Mouse (Mus musculus) MEL (cell line): ENCODE data around the gene Mgam. TPM values are rescaled to one million over a fixed set of nuclear protein-coding genes. Genes with fewer than 3 reads are reported as not detected.

Experiments
- DNase-seq: peaks from one replicate; pipeline ENCODE4 v3.0.0; 2011; ENCODE audit warnings: low read depth, low spot score
- H3K27ac ChIP-seq: 2 replicates; pipeline ENCODE4 v1.5.1; 2012; ENCODE audit warnings: low read depth, mild to moderate bottlenecking, control low read depth, low read length, moderate library complexity; ENCODE audit not compliant: control insufficient read depth
- H3K27me3 ChIP-seq, 2 experiments: fragments of 150-350 bp in 1 of 2; sonication (generic) in 1 of 2; 2 replicates each; pipeline ENCODE4 v1.6.1; 2012; ENCODE audit warnings: low read length in 2 of 2, mild to moderate bottlenecking in 2 of 2, improper control_type of control experiment in 1 of 2, moderate library complexity in 1 of 2; ENCODE audit not compliant: insufficient read depth in 2 of 2, control insufficient read depth in 1 of 2
- H3K36me3 ChIP-seq, 2 experiments: 2 replicates each; pipeline ENCODE4 v1.6.1; 2012 to 2014; ENCODE audit warnings: low read length in 2 of 2, improper control_type of control experiment in 1 of 2, inconsistent platforms in 1 of 2, mild to moderate bottlenecking in 1 of 2; ENCODE audit not compliant: insufficient read depth in 2 of 2, control insufficient read depth in 1 of 2
- H3K4me1 ChIP-seq, 2 experiments: fragments of 150-350 bp in 1 of 2; sonication (generic) in 1 of 2; 2 replicates each; pipeline ENCODE4 v1.6.1; 2012; ENCODE audit warnings: low read length in 2 of 2, improper control_type of control experiment in 1 of 2, mild to moderate bottlenecking in 1 of 2; ENCODE audit not compliant: insufficient read depth in 2 of 2, control insufficient read depth in 1 of 2
- H3K4me3 ChIP-seq, 2 experiments: fragments of 150-350 bp in 1 of 2; sonication (generic) in 1 of 2; 2 replicates each; pipeline ENCODE4 v1.5.1; 2012; ENCODE audit warnings: low read depth in 2 of 2, low read length in 2 of 2, mild to moderate bottlenecking in 2 of 2, moderate library complexity in 2 of 2, control low read depth in 1 of 2, improper control_type of control experiment in 1 of 2; ENCODE audit not compliant: control insufficient read depth in 1 of 2, insufficient read depth in 1 of 2
- H3K79me2 ChIP-seq: 2 replicates; pipeline ENCODE4 v1.6.1; 2012; ENCODE audit warnings: mild to moderate bottlenecking, low read length, moderate library complexity; ENCODE audit not compliant: control insufficient read depth, poor library complexity, insufficient read depth
- H3K9ac ChIP-seq: 2 replicates; pipeline ENCODE4 v1.6.1; 2012; ENCODE audit warnings: low read depth, mild to moderate bottlenecking, control low read depth, low read length, moderate library complexity; ENCODE audit not compliant: control insufficient read depth, poor library complexity, severe bottlenecking
- H3K9me3 ChIP-seq: fragments of 150-350 bp; sonication (generic); replicated peaks from 2 replicates; pipeline ENCODE4 v1.6.1; 2012; ENCODE audit warnings: mild to moderate bottlenecking, low read length, improper control_type of control experiment, moderate library complexity; ENCODE audit not compliant: insufficient read depth
- BHLHE40 ChIP-seq: IDR thresholded peaks from 2 replicates; pipeline ENCODE4 v1.6.1; 2012; ENCODE audit warnings: low read depth, mild to moderate bottlenecking, inconsistent platforms, low read length, improper control_type of control experiment, borderline replicate concordance
- CHD2 ChIP-seq: IDR thresholded peaks from 2 replicates; pipeline ENCODE4 v1.6.1; 2011; ENCODE audit warnings: low read length, improper control_type of control experiment
- CTCF ChIP-seq, 3 experiments: IDR thresholded peaks in 2 of 3; conservative IDR thresholded peaks in 1 of 3; 2 replicates each; pipeline ENCODE4 v1.5.1; 2011 to 2012; ENCODE audit warnings: low read length in 3 of 3, low read depth in 2 of 3, mild to moderate bottlenecking in 2 of 3, improper control_type of control experiment in 1 of 3, inconsistent platforms in 1 of 3, mixed read lengths in 1 of 3, moderate library complexity in 1 of 3; ENCODE audit not compliant: control insufficient read depth in 1 of 3, insufficient read depth in 1 of 3, poor library complexity in 1 of 3, severe bottlenecking in 1 of 3
- ELF1 ChIP-seq: IDR thresholded peaks from 2 replicates; pipeline ENCODE4 v1.6.1; 2014; ENCODE audit warnings: low read depth, mild to moderate bottlenecking, inconsistent platforms, low read length, improper control_type of control experiment, moderate library complexity
- ETS1 ChIP-seq: IDR thresholded peaks from 2 replicates; pipeline ENCODE4 v1.6.1; 2012; ENCODE audit warnings: low read depth, mild to moderate bottlenecking, inconsistent platforms, low read length, improper control_type of control experiment, moderate library complexity
- GABPA ChIP-seq: IDR thresholded peaks from 2 replicates; pipeline ENCODE4 v1.6.1; 2012; ENCODE audit warnings: low read depth, mild to moderate bottlenecking, inconsistent platforms, low read length, improper control_type of control experiment, moderate library complexity
- HCFC1 ChIP-seq: IDR thresholded peaks from 2 replicates; pipeline ENCODE4 v1.6.1; 2012; ENCODE audit warnings: low read depth, mild to moderate bottlenecking, inconsistent platforms, low read length, improper control_type of control experiment, moderate library complexity
- KAT2A ChIP-seq: conservative IDR thresholded peaks from 2 replicates; pipeline ENCODE4 v1.6.1; 2012; ENCODE audit warnings: low read depth, low read length, improper control_type of control experiment, inconsistent platforms
- MAX ChIP-seq: IDR thresholded peaks from 2 replicates; pipeline ENCODE4 v1.6.1; 2011; ENCODE audit warnings: low read length, improper control_type of control experiment
- MXI1 ChIP-seq: IDR thresholded peaks from 2 replicates; pipeline ENCODE4 v1.6.1; 2011; ENCODE audit warnings: mild to moderate bottlenecking, low read depth, low read length, improper control_type of control experiment
- MYB ChIP-seq: IDR thresholded peaks from 2 replicates; pipeline ENCODE4 v1.6.1; 2011; ENCODE audit warnings: mild to moderate bottlenecking, low read depth, low read length, improper control_type of control experiment
- NELFE ChIP-seq: IDR thresholded peaks from 2 replicates; pipeline ENCODE4 v1.6.1; 2011; ENCODE audit warnings: low read depth, low read length, improper control_type of control experiment
- POLR2A ChIP-seq, 2 experiments: IDR thresholded peaks; 2 replicates each; pipeline ENCODE4 v1.6.1; 2011 to 2012; ENCODE audit warnings: low read length in 2 of 2, mild to moderate bottlenecking in 2 of 2, control low read depth in 1 of 2, improper control_type of control experiment in 1 of 2, low read depth in 1 of 2, moderate library complexity in 1 of 2; ENCODE audit not compliant: control insufficient read depth in 1 of 2, insufficient read depth in 1 of 2, poor library complexity in 1 of 2
- POLR2AphosphoS5 ChIP-seq: IDR thresholded peaks from 2 replicates; pipeline ENCODE4 v1.6.1; 2012; ENCODE audit warnings: low read depth, borderline replicate concordance, mild to moderate bottlenecking, inconsistent platforms, low read length, moderate library complexity, mixed read lengths
- RAD21 ChIP-seq: IDR thresholded peaks from 2 replicates; pipeline ENCODE4 v1.6.1; 2011; ENCODE audit warnings: mild to moderate bottlenecking, low read depth, low read length, improper control_type of control experiment
- RCOR1 ChIP-seq: IDR thresholded peaks from 2 replicates; pipeline ENCODE4 v1.6.1; 2012; ENCODE audit warnings: low read depth, mild to moderate bottlenecking, inconsistent platforms, low read length, improper control_type of control experiment
- SIN3A ChIP-seq: IDR thresholded peaks from 2 replicates; pipeline ENCODE4 v1.6.1; 2012; ENCODE audit warnings: low read length, improper control_type of control experiment, inconsistent platforms
- TAL1 ChIP-seq: IDR thresholded peaks from 2 replicates; pipeline ENCODE4 v1.6.1; 2012; ENCODE audit warnings: mild to moderate bottlenecking, inconsistent platforms, low read length, moderate library complexity, mixed read lengths
- TBP ChIP-seq: IDR thresholded peaks from 2 replicates; pipeline ENCODE4 v1.8.0; 2011; ENCODE audit warnings: low read depth, low read length, improper control_type of control experiment
- TCF12 ChIP-seq: IDR thresholded peaks from 2 replicates; pipeline ENCODE4 v1.6.1; 2014; ENCODE audit warnings: low read depth, mild to moderate bottlenecking, inconsistent platforms, low read length, improper control_type of control experiment, moderate library complexity
- UBTF ChIP-seq: IDR thresholded peaks from 2 replicates; pipeline ENCODE4 v1.6.1; 2012; ENCODE audit warnings: low read depth, mild to moderate bottlenecking, inconsistent platforms, low read length, improper control_type of control experiment, moderate library complexity, borderline replicate concordance; ENCODE audit not compliant: insufficient read depth
- ZMIZ1 ChIP-seq: IDR thresholded peaks from 2 replicates; pipeline ENCODE4 v1.6.1; 2012; ENCODE audit warnings: low read depth, mild to moderate bottlenecking, inconsistent platforms, low read length, improper control_type of control experiment, moderate library complexity
- polyA plus RNA-seq, 2 experiments: library from polyadenylated mRNA; stranded (reverse) in 1 of 2; unstranded in 1 of 2; fragments of >175 nt in 1 of 2; fragments of >200 nt in 1 of 2; gene quantifications; 2 replicates each; pipeline versions ENCODE4 v1.2.1 to v1.2.4; 2012; ENCODE audit warnings: low replicate concordance in 2 of 2, low read depth in 1 of 2; ENCODE audit not compliant: insufficient read length in 2 of 2, insufficient read depth in 1 of 2, missing spikeins in 1 of 2
- total RNA-seq: library from RNA; depleted of rRNA; stranded (reverse); fragments of 300-350 nt; gene quantifications from 2 replicates; pipeline ENCODE4 v1.2.3, GENCODE M21; 2012

Gene Mgam
- total and polyA plus RNA-seq, 3 experiments, result not detected

DNA sequence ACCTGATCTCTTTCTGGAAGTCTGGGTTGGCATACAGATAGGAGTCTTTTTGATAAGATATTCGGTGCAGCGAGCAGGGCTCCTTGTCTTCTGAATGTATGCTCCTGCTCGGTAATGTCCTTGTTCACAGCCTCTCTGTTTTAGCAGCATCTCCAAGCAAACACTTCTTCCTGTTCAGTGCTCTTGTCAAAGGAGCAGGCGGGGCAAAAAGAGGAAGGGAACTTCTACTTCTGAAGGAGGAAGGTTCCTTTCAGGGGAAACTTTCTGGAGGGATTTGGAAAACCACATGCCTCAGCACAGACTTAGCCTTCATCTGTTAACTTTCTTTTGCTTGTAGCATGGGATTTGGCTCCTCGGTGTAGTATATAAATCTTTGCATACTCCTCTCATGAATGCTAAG, 43.0 kb upstream of the Mgam start, which contains the start of gene Clec5a:
Gene Clec5a (minus strand): TSS at position 177 of the 400 bp plus-strand sequence.
- TF ChIP-seq ZMIZ1 (no peak), SIN3A (no peak), RCOR1 (no peak), MXI1 (no peak), POLR2A (IDR thresholded peaks at IDR 0.05; ENCODE audit: control insufficient read depth in 1 of 2, insufficient read depth in 1 of 2, low read depth in 1 of 2, low read length in 2 of 2, poor library complexity in 1 of 2) (no peak), KAT2A (no peak), MYB (no peak), MAX (no peak), TBP (no peak), TCF12 (no peak), RAD21 (no peak), UBTF (no peak), GABPA (no peak), BHLHE40 (no peak), ELF1 (no peak), POLR2AphosphoS5 (no peak), ETS1 (no peak), TAL1 (no peak), CTCF (IDR thresholded peaks at IDR 0.05 in 2 of 3, conservative IDR thresholded peaks at IDR 0.05 in 1 of 3; ENCODE audit: control insufficient read depth in 1 of 3, insufficient read depth in 1 of 3, low read depth in 2 of 3, low read length in 3 of 3, poor library complexity in 1 of 3, severe bottlenecking in 1 of 3) (no peak), NELFE (no peak)
- Histone ChIP-seq H3K9ac (no peak within 1 kb of the TSS), H3K9me3 (no peaks in the 10 kb centered on the region), H3K4me1 (no peaks in the 10 kb centered on the region), H3K79me2 (no peaks in the 10 kb centered on the region), H3K4me3 (no peak within 1 kb of the TSS), H3K27me3 (no peaks in the 10 kb centered on the region), H3K36me3 (no peaks in the 10 kb centered on the region), H3K27ac (no peak within 1 kb of the TSS)
- peak; percentile 6 for DNase-seq

DNA sequence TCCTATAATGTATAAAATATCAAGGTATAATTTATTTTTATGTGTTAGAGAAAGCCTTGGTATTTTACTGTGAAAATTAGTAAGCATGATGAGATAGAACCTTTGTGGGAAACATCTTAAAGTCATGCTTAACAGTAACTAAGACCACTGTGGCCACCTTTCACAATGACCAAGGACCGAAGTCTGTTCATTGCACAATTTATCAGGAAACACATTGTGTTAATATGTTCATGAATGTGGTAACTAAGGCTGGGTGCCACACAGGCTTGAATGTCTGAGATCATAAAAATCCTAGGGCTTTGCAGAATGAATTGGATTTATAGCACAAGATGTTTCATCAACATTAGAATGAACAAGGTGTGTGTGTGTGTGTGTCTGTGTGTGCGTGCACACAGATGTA, 40.3 kb upstream of the Mgam start:
- Histone ChIP-seq H3K27me3 (no peaks in the 10 kb centered on the region), H3K9ac (no peak overlapping the region), H3K4me3 (no peak overlapping the region), H3K4me1 (no peaks in the 10 kb centered on the region), H3K9me3 (no peaks in the 10 kb centered on the region), H3K79me2 (no peaks in the 10 kb centered on the region), H3K36me3 (no peaks in the 10 kb centered on the region), H3K27ac (no peak overlapping the region)
- no peak for DNase-seq
- TF ChIP-seq MXI1, result no peak
- no peak for TF ChIP-seq POLR2A (IDR thresholded peaks at IDR 0.05; ENCODE audit: control insufficient read depth in 1 of 2, insufficient read depth in 1 of 2, low read depth in 1 of 2, low read length in 2 of 2, poor library complexity in 1 of 2)
- TF ChIP-seq CHD2, result no peak
- TF ChIP-seq CTCF (IDR thresholded peaks at IDR 0.05 in 2 of 3, conservative IDR thresholded peaks at IDR 0.05 in 1 of 3; ENCODE audit: control insufficient read depth in 1 of 3, insufficient read depth in 1 of 3, low read depth in 2 of 3, low read length in 3 of 3, poor library complexity in 1 of 3, severe bottlenecking in 1 of 3), result no peak
- no peak for TF ChIP-seq TBP
- no peak for TF ChIP-seq HCFC1
- no peak for TF ChIP-seq RAD21
